Mouse (Mus musculus) olfactory bulb, adult 2 months (tissue): Measurements from ENCODE around the gene Ppan.

Experiments
- CTCF ChIP-seq: fragments of 200-500 bp; IDR thresholded peaks from 2 replicates; pipeline ENCODE4 v1.5.1; 2012; ENCODE audit warnings: low read depth, mild to moderate bottlenecking, low read length, moderate library complexity; ENCODE audit not compliant: insufficient read depth
- POLR2A ChIP-seq: fragments of 200-500 bp; IDR thresholded peaks from 2 replicates; pipeline ENCODE4 v1.6.1; 2012; ENCODE audit warnings: mild to moderate bottlenecking, low read depth, low read length, moderate library complexity; ENCODE audit not compliant: insufficient read depth

- no peak for TF ChIP-seq CTCF
- TF ChIP-seq POLR2A = peak; percentile 58
These were observed at the start of gene Ppan for GRCm38 (mm10) chr9:20887704-20888385.
